Mouse (Mus musculus): ENCODE results near the gene Nolc1.

Nolc1 gene

DNA sequence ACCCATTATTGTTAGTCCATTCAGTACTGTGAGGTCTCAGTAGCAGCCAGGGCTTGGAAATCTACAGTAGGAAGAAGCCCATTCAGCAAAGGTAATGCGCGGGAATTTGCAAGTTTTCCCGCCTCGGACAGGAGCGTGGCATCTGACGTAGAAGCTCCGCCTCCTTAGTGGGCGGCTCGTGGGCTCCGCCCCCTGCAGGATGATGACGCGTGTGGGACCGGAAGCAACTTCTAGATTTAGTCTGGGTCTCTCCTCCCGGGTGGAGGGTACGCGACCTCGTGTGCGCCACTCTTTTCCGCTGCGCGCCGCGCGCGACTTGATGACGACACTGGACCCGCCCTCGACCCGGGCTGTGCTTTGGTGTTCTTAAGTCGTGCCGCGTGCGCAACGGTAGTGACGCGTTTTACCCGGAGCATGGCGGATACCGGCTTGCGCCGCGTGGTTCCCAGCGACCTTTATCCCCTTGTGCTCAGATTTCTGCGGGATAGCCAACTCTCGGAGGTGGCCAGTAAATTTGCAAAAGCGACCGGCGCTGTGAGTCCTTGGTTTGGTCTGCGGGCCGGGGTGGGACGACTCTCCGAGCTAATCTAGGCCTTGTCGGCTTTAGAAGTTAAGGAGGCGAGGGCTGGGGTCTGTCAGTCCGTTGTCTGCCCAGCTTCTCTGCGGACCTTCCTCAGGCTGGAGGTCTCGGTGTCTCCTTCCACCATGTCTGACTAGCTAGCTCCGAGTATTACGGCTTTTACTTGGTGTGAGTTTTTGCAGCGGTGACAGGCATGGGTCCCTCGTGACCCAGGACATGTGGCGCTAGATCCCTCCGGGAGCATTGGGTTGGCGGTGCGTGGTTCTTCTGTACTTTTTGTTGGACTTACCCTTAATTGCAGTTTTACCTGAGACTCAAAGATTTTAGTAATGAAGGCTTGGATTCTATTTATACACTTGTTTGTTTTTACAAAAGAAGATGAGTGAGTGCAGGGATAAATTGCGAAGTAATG is at the start of gene Nolc1:
Gene Nolc1 (plus strand): TSS at position 248 of the 992 bp plus-strand sequence.
- DNase-seq (ENCODE audit: low read depth in 1 of 2, low spot score in 2 of 2) = peak; percentile 98 to 99

DNA sequence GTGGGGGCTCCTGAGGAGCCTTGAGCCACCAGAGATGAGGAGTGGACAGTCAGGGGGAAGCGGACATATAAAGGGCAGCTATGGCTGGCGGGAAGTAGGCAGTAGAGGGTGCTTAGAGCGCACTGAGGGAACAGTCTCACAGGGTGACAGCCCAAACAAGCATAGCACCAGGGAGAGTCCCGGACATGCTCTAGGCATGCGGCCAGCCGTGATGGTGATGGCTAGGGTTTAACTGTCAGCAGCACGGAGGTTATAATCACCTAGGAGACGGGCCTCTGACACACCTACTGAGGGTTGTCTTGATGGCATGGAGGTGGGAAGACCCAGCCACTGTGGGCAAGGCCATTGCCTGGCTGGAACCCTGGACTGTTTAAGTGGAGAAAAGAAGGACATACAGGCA is 49.1 kb upstream of the Nolc1 start:
- no peak for DNase-seq (ENCODE audit: low read depth in 1 of 2, low spot score in 2 of 2)

- DNase-seq (ENCODE audit: low read depth in 1 of 2, low spot score in 2 of 2) = no peak
Observed at GRCm38 (mm10) chr19:46028747-46029320, 46.8 kb upstream of the Nolc1 start.

DNA sequence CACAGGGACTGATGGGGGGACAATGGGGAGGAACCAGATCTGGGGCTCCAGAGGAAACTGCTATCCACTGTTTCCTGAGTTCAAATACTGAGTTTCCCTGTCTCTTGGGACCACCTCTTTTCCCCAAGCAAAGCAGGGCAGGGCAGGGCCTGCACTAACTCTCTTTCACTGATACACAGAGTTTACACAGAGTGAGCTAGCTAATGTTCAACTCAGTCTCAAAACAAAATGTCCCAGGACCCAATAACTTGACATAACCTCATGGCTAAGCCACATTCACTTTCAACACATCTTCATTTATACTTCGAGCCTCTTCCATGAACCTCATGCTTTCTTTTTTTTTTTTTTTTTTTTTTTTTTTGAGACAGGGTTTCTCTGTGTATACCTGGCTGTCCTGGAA is 46.0 kb upstream of the Nolc1 start:
- no peak for DNase-seq (ENCODE audit: low read depth in 1 of 2, low spot score in 2 of 2)

GRCm38 (mm10) chr19:46030196-46030983 is 45.3 kb upstream of the Nolc1 start:
- DNase-seq (ENCODE audit: low read depth in 1 of 2, low spot score in 2 of 2) = no peak

DNA sequence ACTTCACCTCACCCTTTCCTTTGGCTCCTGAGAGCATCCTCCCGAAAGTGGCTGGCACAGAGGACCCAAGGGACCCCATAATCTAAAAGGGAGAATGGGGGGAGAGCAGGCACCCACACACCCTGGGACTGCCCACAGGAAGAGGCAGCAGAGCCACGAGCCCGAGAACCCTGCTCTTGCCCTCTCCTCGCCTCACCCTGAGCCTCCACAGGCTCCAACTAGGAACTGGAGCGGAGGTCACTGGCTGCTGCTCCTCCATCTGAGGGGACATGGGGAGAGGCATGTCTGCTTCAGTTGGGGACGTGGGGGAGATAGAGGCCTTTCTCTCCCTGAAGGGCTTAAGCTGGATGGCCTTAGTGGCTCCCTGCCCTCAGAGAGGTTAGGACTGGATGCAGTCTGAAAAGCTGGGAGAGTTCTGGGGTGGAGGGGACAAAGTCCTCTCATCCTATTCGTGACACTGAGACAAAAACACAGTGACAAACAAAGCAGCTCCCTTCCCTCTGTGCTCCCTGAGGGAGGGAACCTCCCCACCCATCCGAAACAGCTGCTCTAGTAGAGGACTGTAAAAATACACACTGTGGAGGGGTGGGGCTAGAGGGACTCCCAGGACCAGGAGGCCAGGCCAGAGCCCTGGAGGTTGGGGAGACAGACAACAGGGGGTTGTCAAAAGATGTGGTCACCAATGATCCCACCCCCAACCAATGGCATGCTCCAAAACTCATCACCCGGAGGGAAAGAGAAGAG is 43.8 kb upstream of the Nolc1 start:
- DNase-seq (ENCODE audit: low read depth in 1 of 2, low spot score in 2 of 2) = no peak

DNA sequence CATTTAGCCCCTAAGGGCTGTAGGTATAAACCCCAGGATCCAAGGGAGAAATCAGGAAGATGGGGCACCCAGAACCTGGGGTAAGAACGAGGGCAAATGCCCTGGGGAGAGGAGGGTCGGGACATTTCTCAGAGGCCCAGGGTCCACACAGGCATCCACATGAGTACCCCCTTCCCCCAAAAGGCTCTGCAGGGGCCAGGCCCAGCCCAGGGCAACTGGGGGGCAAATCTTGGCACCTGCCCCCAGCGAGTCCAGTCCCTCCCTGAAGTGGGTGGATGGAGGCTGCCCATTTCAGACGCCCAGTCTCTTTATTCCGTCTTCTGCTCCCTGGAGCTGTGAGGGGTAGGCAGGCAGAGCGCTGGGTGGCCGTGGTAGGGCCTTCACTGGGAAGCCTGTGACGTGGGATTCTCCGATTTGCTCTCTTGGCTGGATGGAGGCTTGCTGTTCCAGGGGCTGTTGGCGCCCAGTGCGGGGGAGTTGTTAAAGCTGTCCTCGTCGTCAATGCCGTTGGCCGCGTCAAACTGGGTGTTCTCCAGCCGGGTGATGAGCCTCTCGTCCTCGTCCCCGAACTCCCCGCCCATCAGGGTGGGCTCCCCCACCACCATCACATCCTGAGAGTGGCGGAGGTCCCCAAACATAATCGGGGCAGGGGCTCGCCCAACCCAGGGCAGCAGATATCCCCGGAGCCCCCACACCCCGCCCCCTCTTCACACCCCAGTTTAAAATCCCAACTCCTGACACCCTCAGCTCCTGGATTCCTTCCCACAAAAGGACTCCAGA is 42.7 kb upstream of the Nolc1 start:
- DNase-seq (ENCODE audit: low read depth in 1 of 2, low spot score in 2 of 2) = no peak

- DNase-seq (ENCODE audit: low read depth in 1 of 2, low spot score in 2 of 2) = no peak
Observed at GRCm38 (mm10) chr19:46033911-46034310, 41.8 kb upstream of the Nolc1 start.

DNA sequence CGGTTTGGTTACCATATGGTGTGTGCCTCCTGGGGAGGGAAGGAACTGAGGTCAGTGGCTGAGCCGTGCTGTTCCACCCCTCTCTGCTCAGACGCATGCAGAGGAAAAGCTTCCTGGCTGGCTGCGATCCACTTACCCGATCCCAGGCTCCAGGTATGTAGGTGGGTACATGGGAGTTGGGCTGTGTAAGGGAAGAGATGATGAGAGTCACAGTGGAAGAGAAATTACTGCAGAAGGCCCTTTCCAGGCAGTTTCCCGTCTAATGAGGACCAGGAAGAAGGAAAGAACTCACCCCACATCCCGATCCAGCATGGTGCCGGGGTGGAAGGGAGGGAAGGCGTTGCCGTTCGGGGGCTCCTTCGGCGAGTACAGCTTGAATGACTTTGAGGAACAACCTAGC is 39.7 kb upstream of the Nolc1 start:
- DNase-seq (ENCODE audit: low read depth in 1 of 2, low spot score in 2 of 2) = no peak

DNA sequence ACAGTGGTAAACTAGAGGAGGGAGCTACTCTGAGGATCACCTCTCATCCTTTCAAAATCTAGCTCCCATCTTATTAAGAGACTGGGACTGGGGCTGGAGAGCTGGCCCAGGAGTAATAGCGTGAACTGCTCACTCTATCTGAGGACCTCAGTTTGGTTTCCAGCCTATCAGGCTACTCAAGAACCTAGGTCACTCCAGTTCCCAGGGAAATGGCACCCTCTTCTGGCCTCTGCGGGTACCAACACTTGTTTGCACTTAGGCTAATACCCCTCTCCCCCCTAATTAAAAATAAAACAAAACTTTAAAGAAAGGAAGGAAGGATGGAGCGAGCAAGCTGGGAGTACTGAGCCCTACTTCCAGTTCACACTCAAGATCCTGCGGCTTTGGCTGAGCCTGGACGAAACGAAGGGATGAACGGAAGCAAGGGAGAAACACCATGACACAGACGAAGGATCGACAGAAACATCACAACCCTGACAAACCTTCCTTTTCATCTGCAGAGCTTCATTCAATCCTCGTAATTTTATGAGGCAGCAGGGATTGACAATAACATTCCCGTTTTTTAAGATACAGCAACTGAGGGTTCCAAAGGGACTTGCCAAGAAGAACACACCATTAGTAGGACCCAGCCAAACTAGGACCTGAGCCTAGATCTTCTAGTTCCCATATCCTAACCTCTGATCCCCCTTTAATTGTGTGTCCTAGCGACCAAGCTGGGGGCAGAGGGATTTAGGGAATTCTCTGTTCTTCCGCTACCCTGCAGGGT is 39.0 kb upstream of the Nolc1 start:
- no peak for DNase-seq (ENCODE audit: low read depth in 1 of 2, low spot score in 2 of 2)

- no peak for DNase-seq (ENCODE audit: low read depth in 1 of 2, low spot score in 2 of 2)
Observed at GRCm38 (mm10) chr19:46037243-46037924, 38.3 kb upstream of the Nolc1 start.

GRCm38 (mm10) chr19:46037925-46038850 is 37.5 kb upstream of the Nolc1 start:
- DNase-seq (ENCODE audit: low read depth in 1 of 2, low spot score in 2 of 2) = no peak

DNA sequence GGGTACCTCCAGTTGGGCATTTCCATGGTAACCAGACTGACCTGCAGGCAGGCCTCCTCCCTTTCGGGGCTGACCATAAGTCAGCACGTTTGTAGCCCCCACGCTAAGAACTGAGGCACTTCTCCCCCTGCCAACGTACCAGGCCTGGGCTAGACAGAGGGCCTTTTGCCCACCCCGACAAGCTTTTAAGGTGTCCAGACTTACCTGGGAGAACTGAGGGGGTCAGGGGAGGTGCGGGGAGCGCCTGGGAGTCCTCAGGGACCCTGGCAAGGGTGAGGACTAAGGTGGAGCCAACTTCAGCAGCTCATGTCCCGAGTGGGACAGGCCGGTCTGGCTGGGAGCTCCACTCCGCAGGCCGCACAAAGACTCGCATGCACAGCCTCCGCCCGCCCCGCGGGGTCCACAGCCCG is 36.8 kb upstream of the Nolc1 start:
- no peak for DNase-seq (ENCODE audit: low read depth in 1 of 2, low spot score in 2 of 2)

DNA sequence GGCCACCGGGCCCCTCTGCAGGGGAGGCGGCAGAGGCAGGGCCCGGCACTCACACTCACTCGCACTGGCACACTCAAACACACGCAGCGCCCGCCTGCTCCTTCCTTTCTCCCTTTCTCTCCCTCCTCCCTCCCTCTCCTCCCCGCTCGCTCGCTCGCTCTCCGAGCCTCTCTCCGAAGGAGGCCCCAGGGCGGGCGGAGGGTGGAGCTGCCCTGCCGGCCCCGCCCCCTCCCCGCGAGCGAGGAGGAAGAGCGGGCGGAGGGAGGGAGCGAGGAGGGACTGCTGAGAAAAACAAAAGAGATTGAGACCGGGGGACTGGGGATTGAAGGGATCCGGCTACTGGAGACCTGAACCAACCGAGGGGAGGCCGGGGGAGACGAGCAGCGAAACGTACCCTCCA is 36.2 kb upstream of the Nolc1 start:
- peak in 1 of 2 experiments; percentile 65 for DNase-seq (ENCODE audit: low read depth in 1 of 2, low spot score in 2 of 2)

- DNase-seq (ENCODE audit: low read depth in 1 of 2, low spot score in 2 of 2) = no peak
Observed at GRCm38 (mm10) chr19:46040149-46040902, 35.3 kb upstream of the Nolc1 start.

- no peak for DNase-seq (ENCODE audit: low read depth in 1 of 2, low spot score in 2 of 2)
Observed at GRCm38 (mm10) chr19:46041299-46041932, 34.2 kb upstream of the Nolc1 start.

All from monocyte, adult 2 months (primary cell).